Mouse (Mus musculus): ENCODE measurements at regions not wholly inside any gene's neighbourhood (a gene's known extent, or its start where the extent isn't known, plus 50 kb on each side); places are given as distances from the start of the nearest gene placed in this dataset.
"Not testable (repeated sequence)": the region's sequence is repeated elsewhere in the genome, so short reads cannot be mapped to it uniquely, and the experiment has no call there.

GRCm38 (mm10) chr4:23341240-23341639 is 853.1 kb upstream of the Pou3f2 start:
- no peaks in the 10 kb centered on the region for H3K27me3 ChIP-seq (replicated peaks; ENCODE audit: control insufficient read depth, insufficient read depth, low read length)
- DNase-seq (ENCODE audit: low spot score): peak; percentile 73
- peak; percentile 85 for ATAC-seq
- no peak overlapping the region for H3K9ac ChIP-seq (ENCODE audit: low read length)
- 12% methylated on average over 8 of the region's 8 CpGs for WGBS
- H3K36me3 ChIP-seq (ENCODE audit: control insufficient read depth, insufficient read depth, low read length): no peaks in the 10 kb centered on the region
- no peak overlapping the region for H3K27ac ChIP-seq (ENCODE audit: low read depth, low read length)
- H3K4me2 ChIP-seq (ENCODE audit: low read length): peak overlapping the region; percentile 16; the same call in 1 of the 2 replicates
- 0 out of 2 replicates have a peak, but pooled peaks cover 3% of the 10 kb centered on the region for H3K4me1 ChIP-seq (ENCODE audit: control insufficient read depth, insufficient read depth, low read length)
- no peak overlapping the region for H3K4me3 ChIP-seq (ENCODE audit: low read depth, low read length)
- no peaks in the 10 kb centered on the region for H3K9me3 ChIP-seq (replicated peaks; ENCODE audit: control insufficient read depth, low read length)

DNA sequence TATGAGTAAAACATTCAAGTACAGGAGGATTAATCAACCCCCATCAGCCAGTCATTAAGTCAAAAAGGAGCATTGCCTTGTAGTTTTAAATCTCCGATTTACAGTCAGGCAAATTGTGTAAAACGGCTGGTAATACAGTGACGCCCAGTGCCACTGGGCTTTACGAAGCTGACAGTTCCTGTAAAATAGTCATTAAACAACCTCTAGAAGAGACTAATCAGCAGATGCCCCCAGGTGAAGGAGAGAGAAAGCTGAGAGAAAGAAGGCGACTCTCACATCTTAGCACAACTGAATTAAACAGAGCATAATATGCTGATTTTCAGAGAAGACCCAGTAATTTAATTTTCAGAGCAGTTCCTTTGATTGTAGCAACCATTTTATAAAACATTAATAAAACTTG is 850.3 kb upstream of the Pou3f2 start:
- ATAC-seq (no peak), DNase-seq (ENCODE audit: low spot score) (no peak)
- WGBS: 54% methylated on average over 5 of the region's 5 CpGs

GRCm38 (mm10) chr4:23300617-23301016 is 812.5 kb upstream of the Pou3f2 start:
- Histone ChIP-seq H3K9ac (ENCODE audit: low read length) (no peak overlapping the region), H3K4me2 (ENCODE audit: low read length) (no peak overlapping the region), H3K4me1 (ENCODE audit: control insufficient read depth, insufficient read depth, low read length) (no peaks in the 10 kb centered on the region), H3K27ac (ENCODE audit: low read depth, low read length) (no peak overlapping the region), H3K4me3 (ENCODE audit: low read depth, low read length) (no peak overlapping the region), H3K9me3 (replicated peaks; ENCODE audit: control insufficient read depth, low read length) (no peaks in the 10 kb centered on the region), H3K36me3 (ENCODE audit: control insufficient read depth, insufficient read depth, low read length) (no peaks in the 10 kb centered on the region), H3K27me3 (replicated peaks; ENCODE audit: control insufficient read depth, insufficient read depth, low read length) (no peaks in the 10 kb centered on the region)
- 6% methylated on average over 2 of the region's 2 CpGs for WGBS
- ATAC-seq (0 out of 2 replicates have a peak, but pooled peaks have one; percentile 32), DNase-seq (ENCODE audit: low spot score) (peak; percentile 48)

More for the DNA sequence above, 850.3 kb upstream of the Pou3f2 start:
- no peaks in the 10 kb centered on the region for H3K9me3 ChIP-seq (replicated peaks; ENCODE audit: control insufficient read depth, low read length)
- no peaks in the 10 kb centered on the region for H3K36me3 ChIP-seq (ENCODE audit: control insufficient read depth, insufficient read depth, low read length)
- H3K4me3 ChIP-seq (ENCODE audit: low read depth, low read length): no peak overlapping the region
- H3K27ac ChIP-seq (ENCODE audit: low read depth, low read length): no peak overlapping the region
- 0 out of 2 replicates have a peak, but pooled peaks cover 3% of the 10 kb centered on the region for H3K4me1 ChIP-seq (ENCODE audit: control insufficient read depth, insufficient read depth, low read length)
- no peaks in the 10 kb centered on the region for H3K27me3 ChIP-seq (replicated peaks; ENCODE audit: control insufficient read depth, insufficient read depth, low read length)
- H3K9ac ChIP-seq (ENCODE audit: low read length): no peak overlapping the region
- no peak overlapping the region for H3K4me2 ChIP-seq (ENCODE audit: low read length)

- Histone ChIP-seq H3K36me3 (ENCODE audit: control insufficient read depth, insufficient read depth, low read length) (no peaks in the 10 kb centered on the region), H3K27ac (ENCODE audit: low read depth, low read length) (no peak overlapping the region), H3K27me3 (replicated peaks; ENCODE audit: control insufficient read depth, insufficient read depth, low read length) (no peaks in the 10 kb centered on the region), H3K9ac (ENCODE audit: low read length) (no peak overlapping the region), H3K4me3 (ENCODE audit: low read depth, low read length) (no peak overlapping the region), H3K4me2 (ENCODE audit: low read length) (no peak overlapping the region), H3K4me1 (ENCODE audit: control insufficient read depth, insufficient read depth, low read length) (peaks cover 11% of the 10 kb centered on the region; the same call in 1 of the 2 replicates), H3K9me3 (replicated peaks; ENCODE audit: control insufficient read depth, low read length) (no peaks in the 10 kb centered on the region)
- DNase-seq (ENCODE audit: low spot score) (no peak), ATAC-seq (no peak)
- WGBS: 36% methylated on average over 6 of the region's 6 CpGs
Observed at GRCm38 (mm10) chr4:23280087-23280486, 791.9 kb upstream of the Pou3f2 start.

GRCm38 (mm10) chr4:23275203-23275602 is 787.0 kb upstream of the Pou3f2 start:
- no peak overlapping the region for H3K27ac ChIP-seq (ENCODE audit: low read depth, low read length)
- ATAC-seq (no peak), DNase-seq (ENCODE audit: low spot score) (no peak)
- no peak overlapping the region for H3K9ac ChIP-seq (ENCODE audit: low read length)
- peaks cover 5% of the 10 kb centered on the region; the same call in 1 of the 2 replicates for H3K4me1 ChIP-seq (ENCODE audit: control insufficient read depth, insufficient read depth, low read length)
- H3K9me3 ChIP-seq (replicated peaks; ENCODE audit: control insufficient read depth, low read length): no peaks in the 10 kb centered on the region
- H3K36me3 ChIP-seq (ENCODE audit: control insufficient read depth, insufficient read depth, low read length): no peaks in the 10 kb centered on the region
- no peak overlapping the region for H3K4me3 ChIP-seq (ENCODE audit: low read depth, low read length)
- WGBS: 85% methylated on average over 5 of the region's 5 CpGs
- H3K4me2 ChIP-seq (ENCODE audit: low read length): no peak overlapping the region
- no peaks in the 10 kb centered on the region for H3K27me3 ChIP-seq (replicated peaks; ENCODE audit: control insufficient read depth, insufficient read depth, low read length)

DNA sequence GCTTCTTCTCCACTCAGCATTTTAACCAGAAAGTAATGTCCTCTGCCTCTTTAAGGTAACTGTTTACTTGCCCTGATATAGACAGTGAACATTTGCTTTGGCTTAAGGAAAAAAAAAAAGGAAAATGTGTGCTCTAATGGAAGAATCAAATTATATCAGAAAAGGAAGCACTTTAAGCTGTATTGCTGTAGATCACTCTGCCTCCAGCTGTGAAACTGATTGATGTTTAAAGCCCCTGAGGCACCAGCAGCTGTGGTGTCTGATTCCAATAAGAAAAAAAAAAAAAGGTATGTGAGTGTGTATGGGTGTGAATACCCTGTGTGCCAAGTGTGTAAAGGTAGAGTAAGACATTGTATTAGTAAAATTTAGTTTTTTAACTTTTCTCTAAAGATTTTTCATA is 783.8 kb upstream of the Pou3f2 start:
- H3K4me1 ChIP-seq (ENCODE audit: control insufficient read depth, insufficient read depth, low read length): no peaks in the 10 kb centered on the region
- no peaks in the 10 kb centered on the region for H3K36me3 ChIP-seq (ENCODE audit: control insufficient read depth, insufficient read depth, low read length)
- no peak overlapping the region for H3K4me2 ChIP-seq (ENCODE audit: low read length)
- no peak overlapping the region for H3K9ac ChIP-seq (ENCODE audit: low read length)
- no peak overlapping the region for H3K4me3 ChIP-seq (ENCODE audit: low read depth, low read length)
- no peaks in the 10 kb centered on the region for H3K9me3 ChIP-seq (replicated peaks; ENCODE audit: control insufficient read depth, low read length)
- no peaks in the 10 kb centered on the region for H3K27me3 ChIP-seq (replicated peaks; ENCODE audit: control insufficient read depth, insufficient read depth, low read length)
- ATAC-seq: no peak
- DNase-seq (ENCODE audit: low spot score): peak; percentile 33
- H3K27ac ChIP-seq (ENCODE audit: low read depth, low read length): no peak overlapping the region

DNA sequence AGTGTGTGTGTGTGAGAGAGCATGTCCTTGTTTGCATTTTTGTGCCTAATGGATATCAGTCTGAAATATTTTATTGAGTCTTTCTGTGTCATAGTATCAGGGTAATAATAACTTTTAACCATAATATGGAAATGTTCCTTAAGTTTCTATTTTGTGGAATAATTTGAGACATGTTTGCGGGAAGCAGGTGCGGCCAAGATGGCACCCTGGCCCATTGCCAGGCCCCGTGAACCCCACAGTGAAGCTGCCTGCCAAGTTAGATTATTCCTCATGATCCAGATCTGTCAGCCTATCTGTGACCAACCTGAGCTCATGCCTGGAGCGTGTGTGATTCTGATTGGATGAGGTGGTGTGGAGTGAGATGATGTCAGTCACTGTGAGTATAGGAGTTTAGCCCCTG is 772.2 kb upstream of the Pou3f2 start:
- Histone ChIP-seq H3K4me1 (ENCODE audit: control insufficient read depth, insufficient read depth, low read length) (no peaks in the 10 kb centered on the region), H3K27ac (ENCODE audit: low read depth, low read length) (no peak overlapping the region), H3K36me3 (ENCODE audit: control insufficient read depth, insufficient read depth, low read length) (no peaks in the 10 kb centered on the region), H3K27me3 (replicated peaks; ENCODE audit: control insufficient read depth, insufficient read depth, low read length) (no peaks in the 10 kb centered on the region), H3K4me2 (ENCODE audit: low read length) (no peak overlapping the region), H3K9ac (ENCODE audit: low read length) (no peak overlapping the region), H3K4me3 (ENCODE audit: low read depth, low read length) (no peak overlapping the region), H3K9me3 (replicated peaks; ENCODE audit: control insufficient read depth, low read length) (peaks cover 3% of the 10 kb centered on the region; the same call in 1 of the 2 replicates)
- WGBS: 89% methylated on average over 4 of the region's 4 CpGs
- DNase-seq (ENCODE audit: low spot score) (no peak), ATAC-seq (no peak)

DNA sequence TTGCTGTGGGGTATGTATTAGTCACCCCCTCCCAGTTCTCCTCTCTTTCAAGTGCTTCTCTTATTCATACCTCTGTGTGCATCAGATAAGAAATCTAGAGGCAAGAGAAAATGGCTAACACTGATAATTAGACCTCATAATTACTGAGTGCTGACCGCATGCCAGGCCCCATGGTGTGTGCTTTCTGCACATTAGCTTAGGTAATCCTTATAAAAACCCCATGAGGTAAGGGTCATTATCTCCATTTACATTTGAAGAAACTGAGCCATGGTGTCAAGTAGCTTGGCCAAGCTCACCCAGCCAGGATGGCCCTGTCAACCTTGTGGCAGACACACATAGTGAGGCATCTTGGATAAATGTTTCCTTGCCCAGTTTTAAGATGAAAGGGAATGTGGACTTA is 746.8 kb upstream of the Pou3f2 start:
- H3K4me1 ChIP-seq (ENCODE audit: control insufficient read depth, insufficient read depth, low read length): no peaks in the 10 kb centered on the region
- H3K36me3 ChIP-seq (ENCODE audit: control insufficient read depth, insufficient read depth, low read length): no peaks in the 10 kb centered on the region
- no peak overlapping the region for H3K4me3 ChIP-seq (ENCODE audit: low read depth, low read length)
- no peak overlapping the region for H3K9ac ChIP-seq (ENCODE audit: low read length)
- no peak overlapping the region for H3K27ac ChIP-seq (ENCODE audit: low read depth, low read length)
- peak; percentile 41 for DNase-seq (ENCODE audit: low spot score)
- H3K4me2 ChIP-seq (ENCODE audit: low read length): no peak overlapping the region
- peak; percentile 44; the same call in 1 of the 2 replicates for ATAC-seq
- no peaks in the 10 kb centered on the region for H3K27me3 ChIP-seq (replicated peaks; ENCODE audit: control insufficient read depth, insufficient read depth, low read length)
- WGBS: 14% methylated on average over 1 of the region's 1 CpGs
- no peaks in the 10 kb centered on the region for H3K9me3 ChIP-seq (replicated peaks; ENCODE audit: control insufficient read depth, low read length)

DNA sequence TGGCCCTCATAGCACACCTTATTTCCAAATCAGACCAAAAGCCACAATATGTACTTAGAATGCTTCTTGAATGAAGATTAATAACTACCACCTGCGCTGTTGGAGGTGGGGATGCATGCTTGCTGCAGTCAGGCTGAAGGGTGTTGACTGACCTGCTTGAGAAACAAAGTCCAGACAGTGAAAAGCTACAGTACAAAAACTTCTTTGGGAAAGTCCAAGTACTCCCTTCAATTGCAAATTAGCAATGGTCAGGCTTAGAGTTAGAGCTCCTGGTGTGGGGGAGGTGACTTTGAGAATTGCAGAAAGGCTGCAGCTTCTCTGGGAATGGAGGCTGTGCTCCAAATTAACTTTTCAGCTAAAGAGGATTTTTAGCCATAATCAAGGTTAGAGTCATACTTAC is 706.6 kb upstream of the Pou3f2 start:
- not testable (repeated sequence) for H3K9me3 ChIP-seq (replicated peaks; ENCODE audit: control insufficient read depth, low read length); H3K4me2 ChIP-seq (ENCODE audit: low read length); H3K27me3 ChIP-seq (replicated peaks; ENCODE audit: control insufficient read depth, insufficient read depth, low read length); ATAC-seq; H3K36me3 ChIP-seq (ENCODE audit: control insufficient read depth, insufficient read depth, low read length); DNase-seq (ENCODE audit: low spot score); H3K9ac ChIP-seq (ENCODE audit: low read length); H3K4me3 ChIP-seq (ENCODE audit: low read depth, low read length); H3K4me1 ChIP-seq (ENCODE audit: control insufficient read depth, insufficient read depth, low read length); H3K27ac ChIP-seq (ENCODE audit: low read depth, low read length)
- 95% methylated on average over 1 of the region's 1 CpGs for WGBS

Data from forebrain, embryonic 14.5 days (tissue).